Mouse (Mus musculus) lung, postnatal 0 days (tissue): ENCODE results near the gene Ak9.

Experiments
- CTCF ChIP-seq: IDR thresholded peaks from 2 replicates; pipeline ENCODE4 v1.5.1; 2016; ENCODE audit warnings: antibody characterized with exemption, mild to moderate bottlenecking
- EP300 ChIP-seq: IDR thresholded peaks from 2 replicates; pipeline ENCODE4 v1.6.1; 2016; ENCODE audit warnings: antibody characterized with exemption, mild to moderate bottlenecking, control low read depth

GRCm38 (mm10) chr10:41294734-41295133, 9.0 kb upstream of the Ak9 start:
- TF ChIP-seq CTCF (no peak), EP300 (no peak)
